Mouse (Mus musculus): Measurements from ENCODE around the gene Avp. TPM values are rescaled to one million over a fixed set of nuclear protein-coding genes. Genes with fewer than 3 reads are reported as not detected.
"Not testable (repeated sequence)": the region's sequence is repeated elsewhere in the genome, so short reads cannot be mapped to it uniquely, and the experiment has no call there.

Avp gene
- total RNA-seq (2021), result 1 to 10 TPM in 1 of 2 experiments, under 1 TPM in 1; 0.83 to 1.5 TPM

- no peak for DNase-seq
Observed at GRCm38 (mm10) chr2:130582552-130582951, at the start of gene Avp. TSS of gene Avp (minus strand) at chr2:130582554.

GRCm38 (mm10) chr2:130629839-130630203 is 47.5 kb upstream of the Avp start, which contains the start of the genes Fastkd5 and Ubox5:
TSS of gene Fastkd5 (minus strand) at chr2:130630027.
TSS of gene Ubox5 (minus strand) at chr2:130630038.
- peak; percentile 96 for DNase-seq

DNA sequence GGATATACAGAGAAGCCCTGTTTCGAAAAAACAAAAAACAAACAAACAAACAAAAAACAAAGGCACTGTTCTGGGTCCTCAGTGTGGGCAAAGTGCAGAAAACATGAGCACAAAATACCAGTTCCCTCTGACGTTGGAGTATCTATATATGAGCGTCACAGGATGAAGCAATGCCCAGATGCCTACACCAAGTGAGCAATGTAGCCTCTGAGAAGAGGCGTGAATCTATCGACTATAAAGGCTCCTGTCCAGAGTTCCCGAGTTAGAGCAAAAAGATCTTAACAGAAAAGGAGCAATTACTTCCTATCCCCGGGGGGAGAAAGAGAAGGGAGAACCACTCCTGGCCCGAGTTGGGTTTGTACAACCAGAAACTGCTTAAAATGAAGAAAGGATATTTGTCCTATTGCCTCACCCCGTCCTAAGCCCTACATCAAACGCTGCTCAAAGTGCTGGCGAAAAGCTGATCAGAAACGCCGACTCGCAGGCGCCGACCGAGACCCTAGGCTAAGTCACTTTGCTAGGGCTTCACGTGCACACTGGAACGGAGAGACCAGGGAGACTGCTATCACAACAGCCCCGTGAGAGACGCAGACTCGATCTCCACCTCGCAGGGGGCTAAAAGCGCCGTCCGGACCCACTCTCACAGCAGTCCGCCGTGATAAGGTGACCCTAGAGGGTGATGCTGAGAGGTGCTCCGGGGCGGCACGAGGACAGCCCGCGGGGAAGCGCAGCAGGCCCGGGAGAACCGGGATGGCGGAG is 46.9 kb upstream of the Avp start:
- no peak for DNase-seq

GRCm38 (mm10) chr2:130628424-130628823 is 46.1 kb upstream of the Avp start:
- peak; percentile 18 for DNase-seq

DNA sequence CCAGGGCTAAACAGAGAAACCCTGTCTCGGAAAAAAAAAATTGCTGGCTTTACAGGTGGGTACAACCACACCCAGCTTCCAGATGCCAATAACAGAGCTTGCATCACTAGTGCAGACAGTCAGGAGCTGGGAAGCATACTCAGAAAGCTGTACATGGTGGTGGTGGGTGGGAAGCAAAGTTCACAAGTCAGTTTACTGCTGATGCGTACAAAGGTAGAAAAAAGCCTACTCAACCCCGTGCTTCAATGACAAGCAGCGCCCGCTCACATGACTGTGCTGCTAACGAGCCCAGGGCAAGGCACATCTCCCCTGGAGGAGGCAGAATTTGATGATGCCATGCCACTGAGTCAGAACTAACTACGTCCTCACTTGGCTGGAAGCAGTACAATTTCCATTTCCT is 36.6 kb upstream of the Avp start:
- no peak for DNase-seq

- DNase-seq, result peak; percentile 26
Observed at GRCm38 (mm10) chr2:130613091-130613490, 30.7 kb upstream of the Avp start.

DNA sequence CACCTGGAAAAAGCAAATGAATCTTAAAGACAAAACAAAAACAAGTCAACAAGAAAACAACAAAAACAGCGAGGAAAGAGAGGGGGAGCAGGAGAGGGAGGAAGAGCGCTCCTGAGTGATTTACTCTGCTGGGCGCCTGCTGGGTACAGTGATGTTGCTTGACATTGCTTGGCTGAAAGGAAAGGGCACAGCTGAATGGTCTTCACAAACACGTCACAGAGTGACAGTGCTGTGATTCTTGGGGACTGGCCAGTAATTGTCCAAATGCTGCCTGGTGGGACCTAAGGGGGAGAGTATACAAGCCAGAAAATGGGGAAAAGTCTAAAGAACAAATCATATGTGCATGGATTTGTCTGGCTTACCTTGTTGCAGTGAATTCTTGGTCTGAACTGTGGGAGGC is 19.8 kb upstream of the Avp start:
- DNase-seq, result no peak

GRCm38 (mm10) chr2:130598399-130598798 is 16.0 kb upstream of the Avp start:
- DNase-seq, result peak; percentile 33

DNA sequence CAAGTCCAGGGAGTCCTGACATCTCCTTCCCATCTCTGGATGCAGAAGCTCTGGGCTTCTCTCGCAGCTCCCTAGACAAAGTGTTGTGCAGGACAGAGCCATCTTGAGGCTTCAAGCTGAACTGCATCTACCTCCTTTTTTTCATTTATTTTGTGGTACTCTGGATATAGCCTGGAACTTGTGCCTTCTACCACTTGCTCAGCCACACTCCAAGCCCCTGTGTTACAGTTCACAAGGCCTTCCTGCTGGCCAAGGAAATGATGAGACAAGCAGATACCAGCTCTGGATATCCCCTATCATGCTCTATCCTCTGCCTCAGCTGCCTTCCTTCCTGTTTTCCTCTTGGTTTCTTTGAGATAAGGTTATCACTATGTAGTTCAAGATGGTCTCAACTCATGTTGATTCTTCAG is 15.3 kb upstream of the Avp start:
- peak; percentile 49 for DNase-seq

- no peak for DNase-seq
Observed at GRCm38 (mm10) chr2:130595596-130595995, 13.2 kb upstream of the Avp start.

- no peak for DNase-seq
Observed at GRCm38 (mm10) chr2:130591016-130591415, 8.7 kb upstream of the Avp start.

- peak; percentile 29 for DNase-seq
Observed at GRCm38 (mm10) chr2:130589761-130590160, 7.4 kb upstream of the Avp start.

DNA sequence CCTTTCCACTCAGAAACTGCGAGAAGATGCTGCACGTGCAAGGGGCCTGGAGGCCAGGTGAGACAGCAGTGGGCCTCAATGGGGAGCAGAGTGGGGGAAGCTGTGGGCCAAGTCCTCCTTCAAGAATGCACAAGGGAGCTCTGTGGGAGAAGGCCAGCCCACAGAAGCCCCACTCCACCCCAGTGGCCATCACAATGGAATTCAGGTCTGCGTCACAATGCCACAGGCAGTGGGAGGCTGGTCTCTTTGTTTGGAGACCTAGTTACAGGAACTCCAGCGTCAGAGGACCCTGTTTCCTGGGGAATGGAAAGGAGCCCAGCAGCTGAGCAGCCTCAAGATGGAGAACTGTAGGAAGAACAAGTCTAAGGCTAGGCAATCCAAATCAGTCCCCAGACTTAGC is 6.8 kb upstream of the Avp start:
- no peak for DNase-seq

GRCm38 (mm10) chr2:130588373-130588772 is 6.0 kb upstream of the Avp start:
- no peak for DNase-seq

DNA sequence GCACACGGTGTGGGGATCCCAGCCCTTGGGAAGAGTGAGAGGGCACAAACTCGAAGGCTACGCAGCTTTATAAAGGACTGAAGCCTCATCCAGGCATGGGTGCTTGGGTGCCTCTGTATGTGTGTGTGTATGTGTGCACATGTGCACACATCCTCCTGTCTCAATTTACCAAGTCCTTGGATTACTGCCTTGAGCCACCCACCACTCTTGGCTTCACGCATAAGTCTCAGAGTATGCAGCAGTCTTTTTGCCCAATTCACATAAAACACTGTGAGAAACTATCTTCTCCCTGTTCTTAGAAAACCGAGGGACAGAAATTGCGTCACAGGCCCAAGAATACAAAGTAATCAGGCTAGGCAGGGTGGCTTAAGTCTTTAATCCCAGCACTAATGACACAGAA is 3.7 kb upstream of the Avp start:
- no peak for DNase-seq

DNA sequence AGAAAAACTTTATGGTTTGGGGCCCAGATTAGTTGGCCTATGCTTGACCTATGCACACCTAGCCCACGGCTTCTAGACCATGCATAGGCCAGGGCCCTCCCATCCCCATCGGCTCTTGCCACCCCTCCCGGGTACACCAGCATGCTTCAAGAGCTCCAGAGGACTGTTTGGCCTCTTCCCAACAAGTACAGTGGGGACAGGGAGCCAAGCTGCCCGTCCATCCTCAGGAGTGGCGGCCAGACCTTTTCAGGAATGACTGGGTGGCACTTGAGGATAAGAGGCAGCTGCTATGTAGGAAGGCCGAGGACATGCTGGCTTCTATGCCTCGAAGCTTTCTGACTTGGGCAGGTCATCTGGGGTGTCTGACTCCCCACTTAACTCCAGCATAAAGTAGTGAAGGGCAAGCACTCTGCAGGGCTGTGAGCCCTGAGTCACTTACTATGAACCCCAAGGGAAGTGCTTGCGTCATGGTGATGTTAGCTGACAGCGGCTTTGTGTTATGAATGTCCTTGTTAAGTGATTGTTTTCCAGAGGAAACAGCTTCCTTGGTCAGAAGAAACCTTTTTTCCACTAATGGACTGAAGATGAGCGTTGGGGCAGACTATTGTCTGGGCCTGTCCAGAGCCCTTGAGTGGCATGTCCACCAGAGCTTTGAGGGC is 1.7 kb upstream of the Avp start:
- no peak for DNase-seq

DNA sequence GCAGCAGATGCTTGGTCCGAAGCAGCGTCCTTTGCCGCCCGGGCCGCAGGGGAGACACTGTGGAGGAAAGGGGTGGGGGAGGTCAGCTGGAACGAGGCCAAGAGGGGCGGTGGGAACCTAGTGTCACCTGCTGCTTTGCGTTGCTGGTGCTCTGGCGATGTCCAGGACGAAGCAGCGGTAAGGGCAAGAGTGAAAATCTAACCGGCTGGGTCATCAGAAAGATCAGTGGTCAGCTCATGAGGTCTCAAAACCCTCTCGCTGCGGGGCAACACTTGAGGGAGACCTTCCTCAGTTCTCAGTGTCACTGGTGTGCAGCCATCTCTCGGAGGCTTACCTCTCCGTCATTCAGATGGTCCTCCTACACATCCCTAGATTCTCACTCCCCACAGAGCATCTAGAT is 1.2 kb downstream of the Avp start:
- no peak for DNase-seq

GRCm38 (mm10) chr2:130579791-130580190 is 2.6 kb downstream of the Avp start:
- DNase-seq, result no peak

DNA sequence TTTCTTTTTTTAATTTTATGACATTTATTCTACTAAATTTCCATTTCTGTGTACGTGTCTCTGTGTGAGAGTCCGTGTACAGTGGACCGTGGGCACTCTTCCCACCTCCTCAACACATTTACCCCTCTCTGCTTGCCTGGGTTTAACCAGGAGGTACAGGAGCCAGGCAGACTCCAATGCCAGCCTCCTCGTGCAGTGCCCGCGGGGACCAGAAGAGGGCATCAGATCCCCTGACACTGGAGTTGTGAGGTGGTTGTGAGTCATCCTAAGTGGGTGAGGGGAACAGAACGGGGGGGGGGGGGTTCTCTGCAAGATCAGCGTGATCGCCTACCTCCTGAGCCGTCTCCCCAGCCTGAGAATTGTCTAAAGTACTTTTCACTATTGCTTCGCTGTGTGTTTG is 4.2 kb downstream of the Avp start:
- DNase-seq, result peak; percentile 69

DNA sequence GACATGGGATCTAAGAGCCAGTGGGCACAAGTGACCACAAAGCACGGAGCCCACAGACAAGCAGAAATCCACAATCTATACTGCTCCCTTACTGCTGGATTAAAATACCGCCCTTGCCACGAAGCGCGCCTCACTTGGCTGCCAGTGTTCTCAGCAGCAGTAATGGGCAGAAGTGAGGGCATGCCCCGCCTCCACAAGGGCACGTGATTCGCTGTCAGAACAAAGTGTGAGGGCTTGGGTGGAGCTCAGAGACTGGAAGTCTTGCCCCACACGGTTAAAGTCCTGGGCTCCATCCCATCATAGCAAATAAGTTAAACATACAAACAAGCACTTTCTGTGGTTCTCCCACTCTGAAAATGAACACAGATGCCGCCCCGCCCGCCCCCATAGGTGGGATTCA is 4.7 kb downstream of the Avp start:
- DNase-seq, result no peak

DNA sequence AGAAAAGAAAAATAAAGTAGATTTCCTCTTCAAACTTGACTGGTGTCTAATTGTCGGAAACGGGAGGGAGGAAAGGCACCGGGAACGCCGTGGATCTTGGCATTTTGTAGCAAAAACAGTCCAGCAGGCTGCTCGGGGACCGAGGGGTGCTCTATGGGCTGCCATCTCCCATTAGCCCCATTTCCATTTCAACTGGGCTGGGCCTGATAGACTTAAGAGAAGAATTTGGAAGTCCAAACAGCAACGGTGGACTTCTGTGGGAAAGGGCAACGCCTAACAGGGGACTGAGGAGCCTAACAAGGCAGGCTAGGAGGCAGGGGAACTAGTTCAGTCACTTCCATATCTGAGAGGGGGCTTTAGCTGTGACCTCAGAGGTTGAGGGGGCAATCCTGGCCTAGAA is 5.3 kb downstream of the Avp start:
- DNase-seq, result no peak

- DNase-seq, result not testable (repeated sequence)
Observed at GRCm38 (mm10) chr2:130576564-130576963, 5.8 kb downstream of the Avp start.

DNA sequence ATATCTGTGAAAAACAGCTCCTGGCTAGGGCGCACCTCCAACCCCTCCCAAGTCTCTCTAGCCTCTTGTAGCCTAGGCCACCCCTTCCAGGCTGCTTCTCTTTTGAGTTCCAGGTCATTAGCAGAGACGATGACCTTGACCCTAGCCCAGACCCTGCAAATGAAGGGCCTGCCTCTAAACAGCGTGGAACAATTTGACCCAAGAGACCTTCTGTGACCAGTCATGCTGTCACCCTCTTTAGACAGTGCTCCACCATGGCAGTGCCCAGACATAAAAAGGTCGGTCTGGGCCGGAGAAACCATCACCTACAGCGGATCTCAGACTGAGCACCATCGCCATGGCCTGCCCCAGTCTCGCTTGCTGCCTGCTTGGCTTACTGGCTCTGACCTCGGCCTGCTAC is 6.5 kb downstream of the Avp start, which contains the start of gene Oxt:
Gene Oxt, plus strand, starts transcription at position 301 of the 400 bp plus-strand sequence.
- no peak for DNase-seq

DNA sequence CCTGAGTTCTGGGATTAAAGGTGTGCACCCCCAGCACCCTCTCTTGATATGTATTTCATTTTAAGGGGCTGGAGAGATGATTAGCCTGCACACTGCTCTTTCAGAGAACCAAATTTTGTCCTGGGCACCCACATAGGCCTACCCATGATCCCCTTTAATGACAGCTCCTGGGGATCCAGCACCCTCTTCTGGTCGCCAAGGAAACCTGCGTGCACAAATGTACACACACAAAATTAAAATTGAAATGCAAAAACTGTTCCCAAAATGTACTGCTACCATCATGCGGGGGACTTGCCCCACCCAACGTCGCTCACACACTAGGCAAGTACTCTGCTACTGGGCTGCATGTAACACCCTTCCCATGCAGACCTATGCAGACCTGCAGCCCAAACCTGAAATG is 7.4 kb downstream of the Avp start:
- no peak for DNase-seq

Measured in heart, postnatal 4 days (tissue).